Mouse (Mus musculus) C2C12 (cell line): ENCODE results near the gene Trim23.

Experiments
- CEBPB ChIP-seq: IDR thresholded peaks from one replicate; pipeline ENCODE4 v1.6.1; 2011; ENCODE audit warnings: low read depth, mild to moderate bottlenecking, control low read depth, moderate library complexity
- CTCF ChIP-seq: IDR thresholded peaks from one replicate; pipeline ENCODE4 v1.5.1; 2011; ENCODE audit not compliant: control insufficient read depth, insufficient read depth, insufficient read length
- FOSL1 ChIP-seq: IDR thresholded peaks from one replicate; pipeline ENCODE4 v1.8.0; 2011; ENCODE audit warnings: mild to moderate bottlenecking, low read length; ENCODE audit not compliant: poor library complexity, insufficient read depth, severe bottlenecking
- MAX ChIP-seq: IDR thresholded peaks from one replicate; pipeline ENCODE4 v1.6.1; 2011; ENCODE audit warnings: mild to moderate bottlenecking, control low read depth
- USF1 ChIP-seq: IDR thresholded peaks from one replicate; pipeline ENCODE4 v1.6.1; 2011; ENCODE audit warnings: low read depth, mild to moderate bottlenecking, control low read depth, moderate library complexity

GRCm38 (mm10) chr13:104145646-104146045, 33.0 kb upstream of the Trim23 start:
- TF ChIP-seq CTCF (no peak), CEBPB (no peak), MAX (no peak), USF1 (no peak), FOSL1 (no peak)
